Mouse (Mus musculus): ENCODE measurements around the gene Lrmda. TPM values are rescaled to one million over a fixed set of nuclear protein-coding genes. Genes with fewer than 3 reads are reported as not detected.

Gene Lrmda
- total and polyA plus RNA-seq, 3 experiments: 5.1 to 5.9 TPM; not detected in 1

GRCm38 (mm10) chr14:22847011-22847786 lies 827.7 kb downstream of the Lrmda start:
- no peaks in the 10 kb centered on the region for H3K27me3 ChIP-seq (ENCODE audit: control insufficient read depth in 1 of 2, insufficient read depth in 2 of 2, low read length in 2 of 2)
- H3K36me3 ChIP-seq (ENCODE audit: control insufficient read depth in 1 of 2, insufficient read depth in 2 of 2, low read length in 2 of 2): peaks cover 0 to 7% of the 10 kb centered on the region in 2 experiments; a peak in 2 of 4 replicates
- TF ChIP-seq TCF12 (IDR thresholded peaks at IDR 0.05; ENCODE audit: low read depth, low read length): no peak
- no peak for TF ChIP-seq ZMIZ1 (IDR thresholded peaks at IDR 0.05; ENCODE audit: low read depth, low read length)
- TF ChIP-seq MAX (IDR thresholded peaks at IDR 0.05; ENCODE audit: low read length): no peak
- TF ChIP-seq USF2 (IDR thresholded peaks at IDR 0.05; ENCODE audit: borderline replicate concordance in 1 of 2, insufficient read depth in 1 of 2, low read depth in 1 of 2, low read length in 2 of 2): no peak
- TF ChIP-seq E2F4 (IDR thresholded peaks at IDR 0.05; ENCODE audit: borderline replicate concordance, low read depth, low read length): no peak
- TF ChIP-seq MYB (IDR thresholded peaks at IDR 0.05; ENCODE audit: low read depth, low read length): no peak
- TF ChIP-seq POLR2AphosphoS2 (IDR thresholded peaks at IDR 0.05; ENCODE audit: low read length): no peak
- no peak for TF ChIP-seq TBP (IDR thresholded peaks at IDR 0.05; ENCODE audit: low read depth, low read length)
- no peak for TF ChIP-seq UBTF (IDR thresholded peaks at IDR 0.05; ENCODE audit: borderline replicate concordance, insufficient read depth, low read depth, low read length)
- no peak for TF ChIP-seq GATA1 (IDR thresholded peaks at IDR 0.05; ENCODE audit: low read depth, low read length)
- no peak for TF ChIP-seq MEF2A (IDR thresholded peaks at IDR 0.05; ENCODE audit: extremely low read depth, insufficient replicate concordance, low read depth, low read length, poor library complexity, severe bottlenecking)
- no peak for TF ChIP-seq SIN3A (IDR thresholded peaks at IDR 0.05; ENCODE audit: low read length)
- no peaks in the 10 kb centered on the region for H3K9me3 ChIP-seq (replicated peaks; ENCODE audit: insufficient read depth, low read length)
- no peak overlapping the region for H3K4me3 ChIP-seq (ENCODE audit: control insufficient read depth in 1 of 2, insufficient read depth in 1 of 2, low read depth in 2 of 2, low read length in 2 of 2)
- H3K79me2 ChIP-seq (ENCODE audit: control insufficient read depth, insufficient read depth, low read length, poor library complexity): no peaks in the 10 kb centered on the region
- H3K9ac ChIP-seq (ENCODE audit: control insufficient read depth, low read depth, low read length, poor library complexity, severe bottlenecking): no peak overlapping the region
- no peak overlapping the region for H3K27ac ChIP-seq (ENCODE audit: control insufficient read depth, low read depth, low read length)
- no peak for DNase-seq (ENCODE audit: low read depth, low spot score)
- peaks cover 2 to 4% of the 10 kb centered on the region in 2 experiments; a peak in 3 of 4 replicates for H3K4me1 ChIP-seq (ENCODE audit: control insufficient read depth in 1 of 2, insufficient read depth in 2 of 2, low read length in 2 of 2)

GRCm38 (mm10) chr14:22849108-22849507 lies 829.6 kb downstream of the Lrmda start:
- no peak overlapping the region for H3K4me3 ChIP-seq (ENCODE audit: control insufficient read depth in 1 of 2, insufficient read depth in 1 of 2, low read depth in 2 of 2, low read length in 2 of 2)
- no peaks in the 10 kb centered on the region for H3K79me2 ChIP-seq (ENCODE audit: control insufficient read depth, insufficient read depth, low read length, poor library complexity)
- H3K27me3 ChIP-seq (ENCODE audit: control insufficient read depth in 1 of 2, insufficient read depth in 2 of 2, low read length in 2 of 2): no peaks in the 10 kb centered on the region
- H3K9ac ChIP-seq (ENCODE audit: control insufficient read depth, low read depth, low read length, poor library complexity, severe bottlenecking): no peak overlapping the region
- no peak overlapping the region for H3K27ac ChIP-seq (ENCODE audit: control insufficient read depth, low read depth, low read length)
- no peak for DNase-seq (ENCODE audit: low read depth, low spot score)
- TF ChIP-seq POLR2A (IDR thresholded peaks at IDR 0.05; ENCODE audit: control insufficient read depth in 1 of 2, insufficient read depth in 1 of 2, low read depth in 1 of 2, low read length in 2 of 2, poor library complexity in 1 of 2) (no peak), ETS1 (IDR thresholded peaks at IDR 0.05; ENCODE audit: low read depth, low read length) (no peak), ELF1 (IDR thresholded peaks at IDR 0.05; ENCODE audit: low read depth, low read length) (no peak), UBTF (IDR thresholded peaks at IDR 0.05; ENCODE audit: borderline replicate concordance, insufficient read depth, low read depth, low read length) (no peak), MXI1 (IDR thresholded peaks at IDR 0.05; ENCODE audit: low read depth, low read length) (no peak), GABPA (IDR thresholded peaks at IDR 0.05; ENCODE audit: low read depth, low read length) (no peak), KAT2A (conservative IDR thresholded peaks at IDR 0.05; ENCODE audit: low read depth, low read length) (no peak), SIN3A (IDR thresholded peaks at IDR 0.05; ENCODE audit: low read length) (no peak), POLR2AphosphoS5 (IDR thresholded peaks at IDR 0.05; ENCODE audit: borderline replicate concordance, low read depth, low read length) (no peak)
- H3K9me3 ChIP-seq (replicated peaks; ENCODE audit: insufficient read depth, low read length): no peaks in the 10 kb centered on the region
- H3K36me3 ChIP-seq (ENCODE audit: control insufficient read depth in 1 of 2, insufficient read depth in 2 of 2, low read length in 2 of 2): peaks cover 0 to 7% of the 10 kb centered on the region in 2 experiments; a peak in 2 of 4 replicates
- peaks cover 2 to 4% of the 10 kb centered on the region in 2 experiments; a peak in 3 of 4 replicates for H3K4me1 ChIP-seq (ENCODE audit: control insufficient read depth in 1 of 2, insufficient read depth in 2 of 2, low read length in 2 of 2)
